ENCODE assay signal across 16 mouse cellular contexts in genomic region chr13:111646204-111646603, GRCm38 (mm10).
DNase-seq lines count a peak whose midpoint lies in the region.
"Had no signal": no experiment of that assay in that cellular context is flagged by ENCODE, and none has a peak within 500 bp of the region (broad histone marks: within the 10 kb centered on the region; RNA-seq: fewer than 3 reads in every experiment).

No protein-coding gene starts in this region.

- H3K36me3 ChIP-seq in splenic B cell, adult 2 months (ENCODE audit: control insufficient read depth, insufficient read depth, low read length, poor library complexity, severe bottlenecking), result no peaks in the 10 kb centered on the region
- H3K36me3 ChIP-seq: embryonic facial prominence, embryonic 10.5 days; heart, embryonic 13.5 days; hindbrain, embryonic 15.5 days had no signal

- H3K27me3 ChIP-seq in splenic B cell, adult 2 months (ENCODE audit: control insufficient read depth, insufficient read depth, low read length, poor library complexity, severe bottlenecking), result no peaks in the 10 kb centered on the region
- H3K27me3 ChIP-seq: heart, embryonic 13.5 days; hindbrain, embryonic 15.5 days had no signal

- DNase-seq in A20 (ENCODE audit: low read depth, low spot score) (peak; percentile 84), MEL-GATA-1-ER (ENCODE audit: extremely low read depth, low read depth) (peak; percentile 35)
- DNase-seq in B cell, adult 2 months, result peak; percentile 31 to 39
- DNase-seq in splenic B cell, adult 2 months (ENCODE audit: low read depth, low spot score), result peak; percentile 48
- DNase-seq in lung, postnatal 25 days (ENCODE audit: low spot score), result no peak
- DNase-seq in ovary, postnatal 10 days (ENCODE audit: low spot score), result no peak
- DNase-seq: adrenal gland, postnatal 14 days; cerebellum, adult 18-20 months; cerebellum, adult 9-11 months; cerebellum, postnatal 36 days; gastrocnemius, postnatal 36 days; heart, adult 11 months; heart, postnatal 36 days had no signal

Comparison
In these comparisons a context has a peak if more than half of its experiments do, and no peak if none do; other contexts are left out.
1. DNase-seq: peak in A20 (single experiment), B cell, adult 2 months (2 of 2), MEL-GATA-1-ER (single experiment) and splenic B cell, adult 2 months (single experiment); none in lung, postnatal 25 days (single experiment) and ovary, postnatal 10 days (single experiment).